ENCODE assay signal across 9 mouse cellular contexts in the genomic region with DNA sequence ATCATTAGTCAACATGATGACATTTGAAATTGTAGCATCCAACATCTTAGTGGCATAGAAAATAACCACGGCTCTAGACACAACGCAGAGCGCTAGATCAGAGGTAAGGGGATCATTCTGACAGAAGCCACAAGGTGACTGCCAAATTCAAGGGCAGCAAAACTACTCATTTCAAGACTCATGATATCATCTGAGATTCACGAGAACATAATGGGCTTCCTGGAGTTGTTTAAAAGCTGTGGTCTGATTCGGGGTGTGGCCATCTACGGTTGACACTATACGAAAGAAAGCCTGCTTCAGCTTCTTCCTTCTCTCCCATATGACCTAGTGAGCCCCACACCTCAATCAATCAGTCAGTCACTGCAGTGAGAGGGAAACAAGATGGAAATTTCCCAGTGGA.
DNase-seq lines count a peak whose midpoint lies in the region; ATAC-seq and TF ChIP-seq lines count a peak whose summit lies in the region.
"Had no signal": no experiment of that assay in that cellular context is flagged by ENCODE, and none has a peak within 500 bp of the region (broad histone marks: within the 10 kb centered on the region; RNA-seq: fewer than 3 reads in every experiment).

No protein-coding gene starts in this region.

- TF ChIP-seq POLR2A in cerebellum, adult 2 months (IDR thresholded peaks at IDR 0.05; ENCODE audit: borderline replicate concordance, insufficient read depth, low read length), result no peak

- H3K27me3 ChIP-seq in cerebellum, adult 2 months (ENCODE audit: control insufficient read depth, insufficient read depth, low read length), result no peaks in the 10 kb centered on the region
- H3K27me3 ChIP-seq in forebrain, postnatal 0 days (ENCODE audit: insufficient read depth, low read length), result no peaks in the 10 kb centered on the region
- H3K27me3 ChIP-seq in midbrain, embryonic 16.5 days (ENCODE audit: control insufficient read depth, insufficient read depth, low read depth, low read length), result no peaks in the 10 kb centered on the region

- peak overlapping the region; percentile 68 for H3K4me2 ChIP-seq in forebrain, postnatal 0 days (ENCODE audit: low read depth)
- H3K4me2 ChIP-seq in midbrain, embryonic 16.5 days (ENCODE audit: low read length), result peak overlapping the region; percentile 79

- peak overlapping the region; percentile 71; the same call in 1 of the 2 replicates for H3K9ac ChIP-seq in forebrain, postnatal 0 days
- H3K9ac ChIP-seq in midbrain, embryonic 16.5 days (ENCODE audit: low read depth, low read length), result no peak overlapping the region

- peaks cover 5% of the 10 kb centered on the region for H3K4me1 ChIP-seq in cerebellum, adult 2 months (ENCODE audit: control insufficient read depth, insufficient read depth, low read length)
- H3K4me1 ChIP-seq in forebrain, postnatal 0 days (ENCODE audit: insufficient read depth), result peaks cover 11% of the 10 kb centered on the region; the same call in 1 of the 2 replicates
- H3K4me1 ChIP-seq in midbrain, embryonic 16.5 days (ENCODE audit: control insufficient read depth, insufficient read depth, low read length), result peaks cover 11% of the 10 kb centered on the region

- H3K36me3 ChIP-seq in forebrain, postnatal 0 days (ENCODE audit: insufficient read depth), result no peaks in the 10 kb centered on the region
- H3K36me3 ChIP-seq in midbrain, embryonic 16.5 days (ENCODE audit: control insufficient read depth, insufficient read depth, low read length), result no peaks in the 10 kb centered on the region

- no peaks in the 10 kb centered on the region for H3K9me3 ChIP-seq in forebrain, postnatal 0 days (ENCODE audit: low read length)
- no peaks in the 10 kb centered on the region for H3K9me3 ChIP-seq in midbrain, embryonic 16.5 days (replicated peaks; ENCODE audit: control insufficient read depth, low read length, poor library complexity, severe bottlenecking)

- TF ChIP-seq CTCF in cerebellum, adult 2 months (IDR thresholded peaks at IDR 0.05; ENCODE audit: borderline replicate concordance, insufficient read depth, low read depth, low read length), result no peak
- no peak for TF ChIP-seq CTCF in layer of hippocampus, adult 2 months (conservative IDR thresholded peaks at IDR 0.05)
- TF ChIP-seq CTCF in forebrain, postnatal 0 days (IDR thresholded peaks at IDR 0.05; ENCODE audit: low read depth), result no peak

- no peak for ATAC-seq in forebrain, postnatal 0 days
- 0 out of 2 replicates have a peak, but pooled peaks have one; percentile 19 for ATAC-seq in midbrain, embryonic 16.5 days

- DNase-seq in cerebellum, adult 2 months, result no peak
- DNase-seq in cerebellum, postnatal 36 days, result no peak
- no peak for DNase-seq in layer of hippocampus, adult 2 months (ENCODE audit: low spot score in 2 of 2)
- DNase-seq in layer of hippocampus, adult 18-20 months (ENCODE audit: low spot score in 2 of 2), result no peak
- DNase-seq in forebrain, postnatal 0 days, result peak; percentile 5
- DNase-seq in cerebellum, postnatal 4 days (ENCODE audit: low spot score in 2 of 2), result no peak
- DNase-seq in right cerebral cortex, postnatal 14 days, result no peak

- H3K27ac ChIP-seq in cerebellum, adult 2 months (ENCODE audit: insufficient read depth, low read length), result peak overlapping the region; percentile 87
- H3K27ac ChIP-seq in layer of hippocampus, adult 2 months, result peak overlapping the region; percentile 97; the same call in 1 of the 2 replicates
- H3K27ac ChIP-seq in forebrain, postnatal 0 days (ENCODE audit: low read depth, low read length), result peak overlapping the region; percentile 86; the same call in 1 of the 2 replicates
- H3K27ac ChIP-seq in midbrain, embryonic 16.5 days (ENCODE audit: low read length), result no peak overlapping the region; the same call in 1 of the 2 replicates

- H3K4me3 ChIP-seq in cerebellum, adult 2 months (replicated peaks; ENCODE audit: insufficient read depth, low read depth, low read length), result no peak overlapping the region
- peak overlapping the region; percentile 65 for H3K4me3 ChIP-seq in layer of hippocampus, adult 2 months
- peak overlapping the region; percentile 53 for H3K4me3 ChIP-seq in forebrain, postnatal 0 days (ENCODE audit: low read depth, low read length)
- H3K4me3 ChIP-seq in midbrain, embryonic 16.5 days (ENCODE audit: low read depth, low read length), result no peak overlapping the region
- H3K4me3 ChIP-seq: erythroblast, embryonic 14.5 days had no signal

- WGBS in cerebellum, adult 2 months, result 57% methylated on average over 7 of the region's 7 CpGs
- WGBS in forebrain, postnatal 0 days, result 83% methylated on average over 7 of the region's 7 CpGs
- 82% methylated on average over 7 of the region's 7 CpGs for WGBS in midbrain, embryonic 16.5 days

Comparison
In these comparisons a context has a peak if more than half of its experiments do, and no peak if none do; other contexts are left out.
1. H3K4me3 ChIP-seq: peak in layer of hippocampus, adult 2 months (single experiment) and forebrain, postnatal 0 days (single experiment); none in cerebellum, adult 2 months (single experiment) and midbrain, embryonic 16.5 days (single experiment).